Mouse (Mus musculus): Measurements from ENCODE around the gene D330020A13Rik.
A peak's percentile ranks its signal among the peaks of the same experiment; 100 is the strongest.

D330020A13Rik gene

GRCm38 (mm10) chr6:120301137-120301536 lies 7.0 kb downstream of the D330020A13Rik start:
- DNase-seq (ENCODE audit: low read depth) = peak; percentile 73

DNA sequence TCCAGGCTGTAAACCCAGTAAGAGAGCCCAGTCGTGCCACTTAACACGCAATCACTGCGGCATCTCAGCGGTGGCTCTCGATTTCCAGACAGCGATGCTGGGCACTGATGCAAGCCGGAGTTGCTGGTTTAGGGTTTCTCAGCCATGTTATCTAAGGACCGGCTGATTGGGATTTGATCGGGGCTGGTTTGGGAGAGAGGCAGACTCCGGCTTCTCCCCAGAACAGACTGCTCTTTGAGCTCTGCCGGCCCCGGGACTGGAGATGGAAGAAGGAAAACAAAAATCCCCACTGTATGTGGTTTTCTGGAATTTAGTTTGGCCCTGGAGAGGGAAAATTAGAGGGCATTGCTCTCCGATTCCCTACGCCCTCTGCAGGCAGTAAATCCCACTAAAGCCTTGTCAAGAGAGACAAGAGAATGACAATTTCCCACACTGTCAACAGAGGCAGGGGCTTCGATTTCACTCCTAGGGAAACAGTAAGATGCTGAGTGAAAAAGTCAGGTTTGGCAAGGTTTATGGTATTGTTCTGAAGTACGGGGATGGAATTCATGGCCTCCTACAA lies 8.7 kb downstream of the D330020A13Rik start:
- no peak for DNase-seq (ENCODE audit: low read depth)

GRCm38 (mm10) chr6:120306859-120307594 lies 12.9 kb downstream of the D330020A13Rik start:
- DNase-seq (ENCODE audit: low read depth) = no peak

GRCm38 (mm10) chr6:120309338-120309737 lies 15.2 kb downstream of the D330020A13Rik start:
- no peak for DNase-seq (ENCODE audit: low read depth)

GRCm38 (mm10) chr6:120309787-120310186 lies 15.6 kb downstream of the D330020A13Rik start:
- DNase-seq (ENCODE audit: low read depth) = no peak

- DNase-seq (ENCODE audit: low read depth) = no peak
Measured at GRCm38 (mm10) chr6:120312443-120312842, 18.3 kb downstream of the D330020A13Rik start.

DNA sequence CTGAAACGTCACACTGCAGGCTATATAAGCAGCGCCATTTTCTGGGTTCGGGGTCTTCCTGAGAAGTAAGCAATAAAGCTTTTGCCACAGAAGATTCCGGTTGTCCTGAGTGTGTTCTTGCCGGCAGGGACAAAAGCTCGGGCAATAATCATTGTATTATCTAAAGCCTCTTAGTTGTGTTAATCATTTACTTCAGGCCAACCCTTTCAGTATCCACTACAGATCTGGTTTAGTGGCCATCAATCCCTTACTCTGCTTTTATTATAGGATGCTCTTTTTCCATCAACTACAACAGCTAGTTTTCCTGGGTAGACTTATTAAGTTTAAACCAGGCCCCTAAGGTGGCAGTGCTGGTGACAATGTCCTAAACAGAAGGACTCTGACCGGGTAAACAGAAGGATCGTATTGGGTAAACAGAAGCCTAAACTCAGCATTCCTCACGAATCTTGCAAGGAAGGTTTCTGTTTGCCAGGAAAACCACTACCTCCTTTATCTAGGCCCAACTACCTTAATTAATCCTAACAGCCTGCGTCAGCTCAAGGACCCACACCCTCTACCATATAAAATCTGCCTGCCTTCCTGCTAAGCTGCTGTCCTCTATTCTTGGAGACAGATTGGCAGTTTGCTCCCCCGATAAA lies 24.3 kb downstream of the D330020A13Rik start:
- no peak for DNase-seq (ENCODE audit: low read depth)

GRCm38 (mm10) chr6:120319129-120319528 lies 25.0 kb downstream of the D330020A13Rik start:
- no peak for DNase-seq (ENCODE audit: low read depth)

DNA sequence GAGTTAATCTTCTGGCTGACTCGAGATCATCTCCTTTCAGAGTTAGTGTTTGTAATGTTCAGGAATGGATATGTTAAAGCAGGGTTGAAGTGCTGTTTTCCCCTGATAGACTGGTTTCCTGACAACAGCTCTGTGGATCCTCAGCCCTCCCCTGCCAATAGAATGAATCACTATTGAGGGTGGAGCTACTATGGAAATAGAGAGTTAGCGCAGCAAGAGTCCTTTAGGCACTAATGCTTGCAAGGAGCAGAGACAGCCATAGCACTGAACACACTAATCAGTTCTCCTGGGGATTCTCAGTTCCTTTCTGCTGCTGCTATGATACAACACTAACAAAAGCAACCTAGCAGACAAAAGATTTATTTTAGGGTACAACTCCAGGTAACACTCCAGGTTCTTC lies 26.2 kb downstream of the D330020A13Rik start:
- peak; percentile 53 for DNase-seq (ENCODE audit: low read depth)

DNA sequence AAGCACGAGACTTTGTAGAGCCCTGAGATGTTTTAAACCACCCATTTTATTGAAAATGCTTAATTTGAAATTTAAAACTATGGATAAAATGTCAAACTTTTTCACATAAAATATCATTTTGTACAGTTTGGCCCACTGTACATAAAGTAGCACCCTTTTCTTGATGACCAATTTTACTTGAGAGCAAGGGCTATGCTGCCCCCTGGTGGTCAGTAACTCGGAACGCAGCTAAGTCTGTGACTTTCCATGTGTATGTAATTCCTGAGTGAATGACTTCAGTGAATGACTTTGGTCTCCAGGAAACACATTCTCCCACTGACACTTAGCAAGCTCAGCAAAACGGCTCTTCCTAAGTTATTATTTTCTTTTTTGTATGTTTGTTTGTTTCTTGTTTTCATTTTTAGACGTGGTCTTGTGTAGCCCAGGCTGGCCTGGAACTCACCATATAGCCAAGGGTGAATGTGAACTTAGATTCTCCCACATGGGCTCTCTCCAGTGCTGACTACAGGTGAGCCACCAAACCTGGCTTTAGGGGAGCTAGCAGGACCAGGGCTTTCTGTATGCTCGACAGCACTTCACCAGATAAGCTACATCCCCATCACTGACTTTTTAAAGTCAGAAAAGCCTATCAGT lies 30.2 kb downstream of the D330020A13Rik start:
- DNase-seq (ENCODE audit: low read depth) = peak; percentile 95

DNA sequence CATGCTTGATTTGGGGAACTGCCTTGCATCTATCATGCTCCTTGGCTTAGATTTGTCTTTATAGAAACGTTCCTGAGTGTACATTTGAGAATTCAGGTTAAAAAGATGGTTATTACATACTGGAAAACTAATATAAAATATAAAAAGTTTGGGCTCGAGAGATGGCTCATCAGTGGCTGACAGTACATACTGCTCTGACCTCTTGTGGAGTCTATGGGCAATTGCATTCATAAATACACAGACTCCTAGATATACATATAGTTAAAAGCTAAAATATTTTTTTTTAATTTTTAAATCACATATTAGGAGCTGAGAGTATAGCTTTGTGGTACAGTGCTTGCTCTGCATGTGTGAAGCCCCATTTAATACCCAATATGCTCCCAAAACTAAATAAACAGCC lies 38.2 kb downstream of the D330020A13Rik start:
- DNase-seq (ENCODE audit: low read depth) = peak; percentile 29

DNA sequence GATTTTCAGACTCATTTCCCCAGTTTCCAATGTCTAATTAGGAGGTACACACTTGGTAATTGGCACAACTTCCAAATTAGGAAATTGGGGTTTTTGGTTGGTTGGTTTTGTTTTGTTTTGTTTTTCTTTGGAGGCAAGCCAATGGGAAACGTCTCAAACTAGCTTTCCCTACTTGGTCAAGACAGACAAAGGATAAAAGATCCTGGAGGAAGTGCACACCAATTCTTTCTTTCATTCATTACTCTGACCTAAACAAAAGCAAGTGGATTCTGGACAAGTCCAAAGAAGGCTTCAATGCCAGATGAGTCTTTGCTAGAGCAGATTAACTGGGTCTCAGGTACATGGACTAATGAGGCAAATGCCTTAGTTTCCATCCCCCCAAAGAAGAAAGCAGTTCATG lies 49.8 kb downstream of the D330020A13Rik start:
- no peak for DNase-seq (ENCODE audit: low read depth)

All from NIH3T3 (cell line).